7 mouse cellular contexts compared by ENCODE assay signal in genomic region chr8:72365826-72366225, GRCm38 (mm10). TPM values are rescaled to one million over a fixed set of nuclear protein-coding genes. Genes with fewer than 3 reads are reported as not detected.
DNase-seq lines count a peak whose midpoint lies in the region; ATAC-seq lines count a peak whose summit lies in the region.

No protein-coding gene starts in this region.

- H3K27ac ChIP-seq in intestine, embryonic 14.5 days (ENCODE audit: low read depth), result no peak overlapping the region
- no peak overlapping the region for H3K27ac ChIP-seq in midbrain, embryonic 10.5 days (replicated peaks)

- no peak overlapping the region for H3K4me3 ChIP-seq in intestine, embryonic 14.5 days (ENCODE audit: low read depth, low read length)
- H3K4me3 ChIP-seq in midbrain, embryonic 10.5 days, result no peak overlapping the region

- no peaks in the 10 kb centered on the region for H3K4me1 ChIP-seq in intestine, embryonic 14.5 days (replicated peaks; ENCODE audit: control insufficient read depth, insufficient read depth, low read length)
- no peaks in the 10 kb centered on the region for H3K4me1 ChIP-seq in midbrain, embryonic 10.5 days

- no peaks in the 10 kb centered on the region for H3K27me3 ChIP-seq in intestine, embryonic 14.5 days (replicated peaks; ENCODE audit: control insufficient read depth, insufficient read depth, low read length)
- H3K27me3 ChIP-seq in midbrain, embryonic 10.5 days (ENCODE audit: low read depth, poor library complexity, severe bottlenecking), result no peaks in the 10 kb centered on the region

- H3K36me3 ChIP-seq in intestine, embryonic 14.5 days (ENCODE audit: control insufficient read depth, insufficient read depth, low read length), result peaks cover 86% of the 10 kb centered on the region
- peaks cover 100% of the 10 kb centered on the region for H3K36me3 ChIP-seq in midbrain, embryonic 10.5 days

- H3K9ac ChIP-seq in intestine, embryonic 14.5 days (ENCODE audit: low read length), result no peak overlapping the region

- intact Hi-C loops in left cerebral cortex, postnatal 10 days (cut with DNase I), result loop anchor here (5.0 kb wide), 2 partner anchors 104 to 189 kb away; no protein-coding TSS in a partner anchor

- DNase-seq in gastrocnemius, postnatal 10 days, result peak; percentile 82
- DNase-seq in intestine, embryonic 14.5 days (ENCODE audit: low spot score), result peak; percentile 64
- peak; percentile 42 to 87 for DNase-seq in left cerebral cortex, postnatal 10 days (ENCODE audit: extremely low spot score in 1 of 2, low spot score in 2 of 2)
- DNase-seq in midbrain, embryonic 10.5 days (ENCODE audit: low spot score), result peak; percentile 50
- DNase-seq in right cerebral cortex, postnatal 4 days, result peak; percentile 70

- WGBS in intestine, embryonic 14.5 days, result 18% methylated on average over 3 of the region's 3 CpGs
- 41% methylated on average over 3 of the region's 3 CpGs for WGBS in midbrain, embryonic 10.5 days

- no peak overlapping the region for H3K4me2 ChIP-seq in intestine, embryonic 14.5 days (ENCODE audit: low read length)

- no peaks in the 10 kb centered on the region for H3K9me3 ChIP-seq in intestine, embryonic 14.5 days (ENCODE audit: control insufficient read depth, low read length)
- no peaks in the 10 kb centered on the region for H3K9me3 ChIP-seq in midbrain, embryonic 10.5 days (replicated peaks)

- peak; percentile 57 for ATAC-seq in activated CD4-positive, CD25-positive, alpha-beta regulatory T cell, adult 4 months
- peak; percentile 86 for ATAC-seq in common myeloid progenitor, adult 5-6 weeks (replicated peaks; ENCODE audit: low read depth, poor library complexity, severe bottlenecking)
- ATAC-seq in intestine, embryonic 14.5 days (replicated peaks; ENCODE audit: low FRiP score, low TSS enrichment, low read depth), result peak; percentile 56; the same call in 1 of the 2 replicates

RNA-seq across cellular contexts. Expression of gene Klf2, which starts 47.0 kb away (rescaled TPM):
- polyA plus RNA-seq in activated CD4-positive, CD25-positive, alpha-beta regulatory T cell, adult 4 months (2017; shearing (Covaris generic)), result 10 to 100 TPM; 27.6 to 39.0 TPM
- total RNA-seq in common myeloid progenitor, adult 5-6 weeks (2017), result 7.2 and 7.6 TPM in 2 replicates
- 10 to 100 TPM; 25.2 to 31.9 TPM for total RNA-seq in gastrocnemius, postnatal 10 days (2021)
- 5.0 and 6.9 TPM in 2 replicates for polyA plus RNA-seq in intestine, embryonic 14.5 days (2014; fragmentation: Nextera tagmentation; extraction: Ambion mirVana)
- 10 to 100 TPM; 15.4 to 18.9 TPM for total RNA-seq in left cerebral cortex, postnatal 10 days (2021)
- 4.0 and 4.1 TPM in 2 replicates for polyA plus RNA-seq in midbrain, embryonic 10.5 days (2016; fragmentation: Nextera tagmentation; extraction: Ambion mirVana)

RNA-seq across cellular contexts. Expression of gene Eps15l1, which starts 55.4 kb away (rescaled TPM):
- 10 to 100 TPM; 43.2 to 52.4 TPM for polyA plus RNA-seq in activated CD4-positive, CD25-positive, alpha-beta regulatory T cell, adult 4 months (2017; shearing (Covaris generic))
- total RNA-seq in common myeloid progenitor, adult 5-6 weeks (2017), result 36.2 and 39.1 TPM in 2 replicates
- 10 to 100 TPM; 27.4 to 38.7 TPM for total RNA-seq in gastrocnemius, postnatal 10 days (2021)
- polyA plus RNA-seq in intestine, embryonic 14.5 days (2014; fragmentation: Nextera tagmentation; extraction: Ambion mirVana), result 60.6 and 61.9 TPM in 2 replicates
- total RNA-seq in left cerebral cortex, postnatal 10 days (2021), result 10 to 100 TPM; 69.6 to 72.0 TPM
- polyA plus RNA-seq in midbrain, embryonic 10.5 days (2016; fragmentation: Nextera tagmentation; extraction: Ambion mirVana), result 71.2 and 77.2 TPM in 2 replicates
